Mouse (Mus musculus) stomach, postnatal 0 days (tissue): ENCODE data around the gene Tfrc.

Experiments
- CTCF ChIP-seq: IDR thresholded peaks from 2 replicates; pipeline ENCODE4 v1.5.1; 2016; ENCODE audit warnings: antibody characterized with exemption, low read depth, mild to moderate bottlenecking, moderate library complexity
- EP300 ChIP-seq: optimal IDR thresholded peaks from 2 replicates; pipeline ENCODE3; 2016; ENCODE audit warnings: antibody characterized with exemption

- no peak for TF ChIP-seq CTCF
- no peak for TF ChIP-seq EP300
Measured at GRCm38 (mm10) chr16:32674121-32674740, 65.5 kb downstream of the Tfrc start.
